Mouse (Mus musculus): ENCODE data around the gene Vmn1r36. TPM values are rescaled to one million over a fixed set of nuclear protein-coding genes. Genes with fewer than 3 reads are reported as not detected.
"Not testable (repeated sequence)": the region's sequence is repeated elsewhere in the genome, so short reads cannot be mapped to it uniquely, and the experiment has no call there.

Vmn1r36 gene
- not detected for polyA plus RNA-seq (2017; shearing (Covaris generic))

- not testable (repeated sequence) for ATAC-seq
These were observed at the start of gene Vmn1r36 for GRCm38 (mm10) chr6:66719068-66719467. TSS of gene Vmn1r36 (minus strand) at chr6:66719168.

GRCm38 (mm10) chr6:66729082-66729481 is 10.1 kb upstream of the Vmn1r36 start, which contains the start of gene Vmn1r37:
TSS of gene Vmn1r37 (plus strand) at chr6:66729382.
- not testable (repeated sequence) for ATAC-seq

GRCm38 (mm10) chr6:66713854-66714253 is 5.1 kb downstream of the Vmn1r36 start:
- ATAC-seq, result no peak

- no peak for ATAC-seq
These were observed 10.1 kb downstream of the Vmn1r36 start for GRCm38 (mm10) chr6:66708901-66709300.

GRCm38 (mm10) chr6:66685806-66686205 is 33.2 kb downstream of the Vmn1r36 start, which contains the start of gene Vmn1r35:
TSS of gene Vmn1r35 (minus strand) at chr6:66685906.
- no peak for ATAC-seq

Other genes with a start within 250 kb of the Vmn1r36 start
- 100 to 1,000 TPM in 1 of 3 experiments, 10 to 100 TPM in 2; 27.1 to 108 (median 32.2) TPM for gene Mad2l1, start 183.8 kb downstream of the Vmn1r36 start, polyA plus RNA-seq (2017; shearing (Covaris generic))
- under 1 TPM in 1 of 3 experiments, not detected in 2; 0.16 TPM for gene Vmn1r32, start 159.1 kb downstream of the Vmn1r36 start, polyA plus RNA-seq (2017; shearing (Covaris generic))
- gene Vmn1r33, start 100.9 kb downstream of the Vmn1r36 start, polyA plus RNA-seq (2017; shearing (Covaris generic)), result not detected
- not detected for gene Vmn1r34, start 75.3 kb downstream of the Vmn1r36 start, polyA plus RNA-seq (2017; shearing (Covaris generic))
- not detected for gene Vmn1r35, start 33.3 kb downstream of the Vmn1r36 start, polyA plus RNA-seq (2017; shearing (Covaris generic))
- gene Vmn1r37, start 10.2 kb upstream of the Vmn1r36 start, polyA plus RNA-seq (2017; shearing (Covaris generic)), result not detected
- under 1 TPM in 2 of 3 experiments, not detected in 1; 0.10 to 0.12 TPM for gene Vmn1r38, start 63.5 kb upstream of the Vmn1r36 start, polyA plus RNA-seq (2017; shearing (Covaris generic))
- gene Vmn1r39, start 91.4 kb upstream of the Vmn1r36 start, polyA plus RNA-seq (2017; shearing (Covaris generic)), result not detected
- gene Gng12, start 177.2 kb upstream of the Vmn1r36 start, polyA plus RNA-seq (2017; shearing (Covaris generic)), result 10 to 100 TPM in 2 of 3 experiments, 1 to 10 TPM in 1; 3.7 to 12.6 (median 12.2) TPM